Mouse (Mus musculus) T-helper 17 cell (primary cell): ENCODE measurements at regions not wholly inside any gene's neighbourhood (a gene's known extent, or its start where the extent isn't known, plus 50 kb on each side); places are given as distances from the start of the nearest gene placed in this dataset.

ENCODE experiments used
- in situ Hi-C, 2 experiments: fragments of 300-600 bp; cut with MboI, MseI; formaldehyde crosslinking; loops; 1 replicate in 1 of 2; 2 replicates in 1 of 2; pipeline ENCODE4 v1.15.1; 2025; ENCODE audit warnings: high pct_unique_total_duplicates in 2 of 2

DNA sequence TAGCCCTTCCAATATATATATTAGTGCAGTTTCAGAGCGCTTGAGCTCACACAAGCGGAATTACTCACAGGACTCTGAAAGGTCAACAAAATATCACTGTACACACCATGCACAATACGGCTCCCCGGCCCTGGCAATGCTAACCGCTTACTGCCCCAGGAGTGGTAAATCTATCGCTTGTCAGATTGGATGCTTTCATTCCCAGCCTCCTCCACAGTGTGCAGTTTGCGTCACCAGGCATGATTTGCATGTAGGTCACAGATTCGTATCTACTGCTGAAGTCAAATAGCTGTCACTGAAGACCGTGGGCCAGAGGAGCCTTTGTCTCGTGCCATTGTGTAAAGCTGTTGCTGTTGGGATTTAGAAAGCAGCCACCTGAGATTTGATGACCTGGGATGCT is 60.1 kb downstream of the Ccdc115 start:
- in situ Hi-C loops, result loop anchor here in 1 of 2 experiments (10.0 kb wide), 1 partner anchor 345 kb away; no protein-coding TSS in a partner anchor

DNA sequence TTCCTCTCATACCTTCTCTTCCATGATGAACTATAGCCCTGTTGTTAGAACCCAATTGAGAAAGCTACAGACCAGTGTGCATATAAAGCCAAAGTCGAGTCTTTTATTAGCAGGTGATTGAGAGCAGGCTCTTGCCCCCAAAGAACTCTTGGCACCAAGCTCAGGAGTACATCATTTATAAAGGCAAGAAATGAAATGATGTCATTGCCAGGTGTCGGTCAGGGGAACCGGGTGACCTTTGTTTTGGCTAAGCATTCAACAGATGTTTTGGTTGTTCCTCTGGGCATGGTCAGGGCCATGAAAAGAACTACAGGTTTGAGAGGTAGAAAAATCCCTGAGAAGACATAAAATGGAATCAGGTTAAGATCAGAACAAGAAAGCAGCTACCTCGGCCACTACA is 61.6 kb downstream of the Ccdc115 start:
- in situ Hi-C loops, result loop anchor here in 1 of 2 experiments (10.0 kb wide), 1 partner anchor 343 kb away; no protein-coding TSS in a partner anchor

DNA sequence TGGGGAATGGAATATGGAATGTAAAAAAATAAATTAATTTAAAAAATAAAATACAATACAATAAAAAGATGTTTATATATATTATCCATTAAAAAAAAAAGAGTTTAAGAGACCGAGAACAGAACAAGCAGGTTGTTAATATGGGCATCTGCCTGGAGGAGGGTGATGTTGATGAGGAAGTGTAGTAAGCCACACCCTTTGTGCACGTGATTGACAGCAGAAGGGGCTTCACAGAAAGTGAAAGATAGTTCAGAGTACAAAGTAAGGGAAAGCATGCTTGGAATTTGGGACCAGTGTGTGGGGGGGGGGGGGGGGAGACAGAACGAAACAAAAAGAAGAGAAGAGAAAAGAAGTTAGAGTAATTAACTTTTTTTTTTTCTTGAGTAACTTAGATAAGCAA is 64.0 kb downstream of the Ccdc115 start:
- in situ Hi-C loops, result loop anchor here in 1 of 2 experiments (10.0 kb wide), 1 partner anchor 341 kb away; no protein-coding TSS in a partner anchor

DNA sequence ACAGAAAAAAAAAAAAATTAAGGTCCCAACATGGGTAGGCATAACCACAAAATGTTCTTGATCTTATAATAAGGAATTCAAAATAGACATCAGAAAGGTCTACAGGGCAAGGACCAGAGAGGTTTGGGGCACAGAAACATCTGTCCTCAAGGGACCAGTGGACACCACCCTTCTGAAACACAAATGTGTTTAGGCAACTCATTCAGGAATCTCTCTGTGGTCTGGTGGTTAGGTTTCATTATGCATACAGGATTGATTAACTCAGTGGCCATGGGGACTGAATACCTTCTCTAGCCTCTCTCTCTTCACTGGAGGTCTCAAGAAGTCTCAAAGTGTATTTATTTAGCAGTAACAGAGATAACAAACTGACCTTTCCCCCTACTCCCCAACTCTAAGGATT is 67.8 kb downstream of the Ccdc115 start:
- in situ Hi-C loops, result loop anchor here in 1 of 2 experiments (10.0 kb wide), 1 partner anchor 337 kb away; no protein-coding TSS in a partner anchor
